Mouse (Mus musculus): ENCODE data around the gene Apod.

- no peak for TF ChIP-seq CTCF (IDR thresholded peaks at IDR 0.05; ENCODE audit: borderline replicate concordance, control insufficient read depth, extremely low read depth, insufficient read depth, low read length, poor library complexity)
- no peak for TF ChIP-seq POLR2A (IDR thresholded peaks at IDR 0.05; ENCODE audit: control insufficient read depth, extremely low read depth, insufficient read depth, low read length, poor library complexity)
These were observed 58.5 kb downstream of the Apod start for GRCm38 (mm10) chr16:31256151-31256550.
